Mouse (Mus musculus) heart, postnatal 0 days (tissue): ENCODE measurements at regions not wholly inside any gene's neighbourhood (a gene's known extent, or its start where the extent isn't known, plus 50 kb on each side); places are given as distances from the start of the nearest gene placed in this dataset.

Experiments
- CTCF ChIP-seq: IDR thresholded peaks from 2 replicates; pipeline ENCODE4 v1.5.1; 2016; ENCODE audit warnings: antibody characterized with exemption, control low read depth, low read depth
- EP300 ChIP-seq: IDR thresholded peaks from 2 replicates; pipeline ENCODE4 v1.6.1; 2016; ENCODE audit warnings: antibody characterized with exemption, low read depth

GRCm38 (mm10) chr10:8944586-8944985 is 58.7 kb upstream of the Sash1 start:
- TF ChIP-seq CTCF (no peak), EP300 (no peak)
